In genomic region chr17:29044925-29045319, GRCm38 (mm10) we compare ENCODE assay signal across 8 mouse cellular contexts. TPM values are rescaled to one million over a fixed set of nuclear protein-coding genes. Genes with fewer than 3 reads are reported as not detected.
DNase-seq lines count a peak whose midpoint lies in the region; ATAC-seq and TF ChIP-seq lines count a peak whose summit lies in the region.
"Had no signal": no experiment of that assay in that cellular context is flagged by ENCODE, and none has a peak within 500 bp of the region (broad histone marks: within the 10 kb centered on the region; RNA-seq: fewer than 3 reads in every experiment).

No protein-coding gene starts in this region.

- no peak for DNase-seq in kidney, adult 2 months
- no peak for DNase-seq in kidney, adult 18-20 months
- DNase-seq in ZHBTc4 (ENCODE audit: low read depth, low spot score) = peak; percentile 84
- peak; percentile 39 for DNase-seq in lung, postnatal 36 days
- DNase-seq in c-Kit-positive CD71-positive TER-119-positive erythroid progenitor cells, embryonic 14.5 days (ENCODE audit: low spot score) = no peak
- DNase-seq in kidney, postnatal 10 days = no peak

- peak overlapping the region; percentile 53 for H3K27ac ChIP-seq in kidney, adult 2 months (ENCODE audit: insufficient read depth, low read depth, low read length)
- H3K27ac ChIP-seq: embryonic facial prominence, embryonic 12.5 days had no signal

- peak; percentile 48 for ATAC-seq in CD4-positive, CD25-positive, alpha-beta regulatory T cell, adult 4 months

- 31% methylated on average over 1 of the region's 1 CpGs for WGBS in kidney, adult 2 months

- no peak for TF ChIP-seq POLR2A in kidney, adult 2 months (IDR thresholded peaks at IDR 0.05; ENCODE audit: low read depth, low read length)

- H3K4me3 ChIP-seq in kidney, adult 2 months (ENCODE audit: insufficient read depth, low read depth, low read length) = no peak overlapping the region
- H3K4me3 ChIP-seq: embryonic facial prominence, embryonic 12.5 days had no signal

- no peaks in the 10 kb centered on the region for H3K27me3 ChIP-seq in kidney, adult 2 months (replicated peaks; ENCODE audit: control insufficient read depth, insufficient read depth, low read length)
- H3K27me3 ChIP-seq: embryonic facial prominence, embryonic 12.5 days had no signal

- peaks cover 16% of the 10 kb centered on the region; the same call in 1 of the 2 replicates for H3K4me1 ChIP-seq in kidney, adult 2 months (ENCODE audit: control insufficient read depth, insufficient read depth, low read length)
- H3K4me1 ChIP-seq: embryonic facial prominence, embryonic 12.5 days had no signal

- TF ChIP-seq CTCF in kidney, adult 2 months (conservative IDR thresholded peaks at IDR 0.05; ENCODE audit: insufficient read depth, insufficient read length, low read depth, low read length) = peak; percentile 50

- H3K36me3 ChIP-seq in kidney, adult 2 months (ENCODE audit: control insufficient read depth, insufficient read depth, low read length) = peaks cover 21% of the 10 kb centered on the region

RNA-seq across cellular contexts. Expression of gene Srsf3, which starts 12.5 kb away (rescaled TPM):
- 71.0 and 85.2 TPM in 2 replicates for polyA plus RNA-seq in kidney, adult 2 months (2012; rRNA removed)
- 100 to 1,000 TPM; 232 to 397 TPM for polyA plus RNA-seq in CD4-positive, CD25-positive, alpha-beta regulatory T cell, adult 4 months (2017; shearing (Covaris generic))

RNA-seq across cellular contexts. Expression of gene Stk38, which starts 37.1 kb away (rescaled TPM):
- polyA plus RNA-seq in kidney, adult 2 months (2012; rRNA removed) = 61.7 and 66.8 TPM in 2 replicates
- 100 to 1,000 TPM; 223 to 306 TPM for polyA plus RNA-seq in CD4-positive, CD25-positive, alpha-beta regulatory T cell, adult 4 months (2017; shearing (Covaris generic))

RNA-seq across cellular contexts. Expression of gene Cdkn1a, which starts 45.9 kb away (rescaled TPM):
- 11.6 and 13.7 TPM in 2 replicates for polyA plus RNA-seq in kidney, adult 2 months (2012; rRNA removed)
- polyA plus RNA-seq in CD4-positive, CD25-positive, alpha-beta regulatory T cell, adult 4 months (2017; shearing (Covaris generic)) = 1 to 10 TPM; 2.5 to 4.6 TPM

Comparison
In these comparisons a context has a peak if more than half of its experiments do, and no peak if none do; other contexts are left out.
1. DNase-seq: peak in ZHBTc4 (single experiment) and lung, postnatal 36 days (single experiment); none in kidney, adult 2 months (single experiment), kidney, adult 18-20 months (single experiment), c-Kit-positive CD71-positive TER-119-positive erythroid progenitor cells, embryonic 14.5 days (single experiment) and kidney, postnatal 10 days (single experiment).